Mouse (Mus musculus) limb, embryonic 10.5 days (tissue): ENCODE data around the gene Dnase2b. TPM values are rescaled to one million over a fixed set of nuclear protein-coding genes. Genes with fewer than 3 reads are reported as not detected.

Source experiments
- DNase-seq: peaks from one replicate; pipeline ENCODE4 v3.0.0-alpha.2; 2017; ENCODE audit warnings: low spot score
- H3K27ac ChIP-seq: fragments of 300-500 bp; sonication (generic); 2 replicates; pipeline ENCODE4 v1.5.1; 2016; ENCODE audit warnings: mild to moderate bottlenecking
- H3K27me3 ChIP-seq: fragments of 300-500 bp; sonication (generic); 2 replicates; pipeline ENCODE4 v1.6.1; 2016; ENCODE audit warnings: low read depth, mild to moderate bottlenecking; ENCODE audit not compliant: poor library complexity, severe bottlenecking
- H3K36me3 ChIP-seq: fragments of 300-500 bp; sonication (generic); 2 replicates; pipeline ENCODE4 v1.6.1; 2016; ENCODE audit warnings: mild to moderate bottlenecking, moderate library complexity
- H3K4me1 ChIP-seq: fragments of 300-500 bp; sonication (generic); 2 replicates; pipeline ENCODE4 v1.6.1; 2016
- H3K4me3 ChIP-seq: fragments of 300-500 bp; sonication (generic); 2 replicates; pipeline ENCODE4 v1.5.1; 2016; ENCODE audit warnings: mild to moderate bottlenecking, moderate library complexity
- H3K9me3 ChIP-seq: fragments of 300-500 bp; sonication (generic); replicated peaks from 2 replicates; pipeline ENCODE4 v1.6.1; 2016; ENCODE audit warnings: mild to moderate bottlenecking
- WGBS: fragments of 180-500 bp; shearing (Covaris S2); methylation state at CpG from one replicate; pipeline ENCODE4 v1.1.7; 2016; 5-methylcytosine and 5-hydroxymethylcytosine counted together
- polyA plus RNA-seq: library from polyadenylated mRNA; unstranded; fragments of >200 nt; fragmentation: Nextera tagmentation; extraction: Ambion mirVana; gene quantifications from 2 replicates; pipeline ENCODE4 v1.2.1, GENCODE M21; 2016

Gene Dnase2b
- polyA plus RNA-seq, 1 experiment from 2014 or later: 0.05 TPM

- no peaks in the 10 kb centered on the region for H3K36me3 ChIP-seq
- H3K4me3 ChIP-seq: no peak overlapping the region
- no peaks in the 10 kb centered on the region for H3K9me3 ChIP-seq
- no peaks in the 10 kb centered on the region for H3K27me3 ChIP-seq
- H3K4me1 ChIP-seq: no peaks in the 10 kb centered on the region
- no peak overlapping the region for H3K27ac ChIP-seq
- DNase-seq: no peak
- 87% methylated on average over 9 of the region's 9 CpGs for WGBS
Observed at GRCm38 (mm10) chr3:146604647-146605046, 10.7 kb downstream of the Dnase2b start.

GRCm38 (mm10) chr3:146602531-146602930, 12.9 kb downstream of the Dnase2b start:
- no peak overlapping the region for H3K4me3 ChIP-seq
- DNase-seq: no peak
- no peaks in the 10 kb centered on the region for H3K27me3 ChIP-seq
- H3K27ac ChIP-seq: no peak overlapping the region
- H3K9me3 ChIP-seq: no peaks in the 10 kb centered on the region
- no peaks in the 10 kb centered on the region for H3K4me1 ChIP-seq
- 94% methylated on average over 3 of the region's 3 CpGs for WGBS
- no peaks in the 10 kb centered on the region for H3K36me3 ChIP-seq

GRCm38 (mm10) chr3:146601205-146601604, 14.2 kb downstream of the Dnase2b start:
- Histone ChIP-seq H3K4me1 (no peaks in the 10 kb centered on the region), H3K9me3 (no peaks in the 10 kb centered on the region), H3K36me3 (no peaks in the 10 kb centered on the region), H3K27ac (no peak overlapping the region), H3K4me3 (no peak overlapping the region), H3K27me3 (no peaks in the 10 kb centered on the region)
- WGBS: 91% methylated on average over 2 of the region's 2 CpGs
- DNase-seq: no peak

GRCm38 (mm10) chr3:146599198-146599900, 16.0 kb downstream of the Dnase2b start:
- WGBS: 89% methylated on average over 6 of the region's 6 CpGs
- Histone ChIP-seq H3K4me1 (no peaks in the 10 kb centered on the region), H3K27ac (no peak overlapping the region), H3K36me3 (no peaks in the 10 kb centered on the region), H3K9me3 (no peaks in the 10 kb centered on the region), H3K4me3 (no peak overlapping the region), H3K27me3 (no peaks in the 10 kb centered on the region)
- DNase-seq: no peak

GRCm38 (mm10) chr3:146598411-146598810, 17.0 kb downstream of the Dnase2b start:
- no peaks in the 10 kb centered on the region for H3K27me3 ChIP-seq
- no peak for DNase-seq
- no peaks in the 10 kb centered on the region for H3K4me1 ChIP-seq
- no peaks in the 10 kb centered on the region for H3K36me3 ChIP-seq
- H3K9me3 ChIP-seq: no peaks in the 10 kb centered on the region
- no peak overlapping the region for H3K27ac ChIP-seq
- no peak overlapping the region for H3K4me3 ChIP-seq
- WGBS: 89% methylated on average over 6 of the region's 6 CpGs

GRCm38 (mm10) chr3:146596864-146597263, 18.5 kb downstream of the Dnase2b start:
- no peaks in the 10 kb centered on the region for H3K36me3 ChIP-seq
- H3K27me3 ChIP-seq: no peaks in the 10 kb centered on the region
- 92% methylated on average over 7 of the region's 7 CpGs for WGBS
- H3K27ac ChIP-seq: no peak overlapping the region
- no peak for DNase-seq
- H3K4me1 ChIP-seq: no peaks in the 10 kb centered on the region
- H3K9me3 ChIP-seq: no peaks in the 10 kb centered on the region
- H3K4me3 ChIP-seq: no peak overlapping the region

GRCm38 (mm10) chr3:146596387-146596786, 19.0 kb downstream of the Dnase2b start:
- no peaks in the 10 kb centered on the region for H3K36me3 ChIP-seq
- 92% methylated on average over 8 of the region's 8 CpGs for WGBS

GRCm38 (mm10) chr3:146595440-146595839, 20.0 kb downstream of the Dnase2b start:
- no peaks in the 10 kb centered on the region for H3K9me3 ChIP-seq
- no peak overlapping the region for H3K27ac ChIP-seq
- WGBS: 88% methylated on average over 6 of the region's 6 CpGs
- H3K27me3 ChIP-seq: no peaks in the 10 kb centered on the region
- no peaks in the 10 kb centered on the region for H3K4me1 ChIP-seq
- H3K4me3 ChIP-seq: no peak overlapping the region
- DNase-seq: no peak
- no peaks in the 10 kb centered on the region for H3K36me3 ChIP-seq

More at GRCm38 (mm10) chr3:146596387-146596786, 19.0 kb downstream of the Dnase2b start:
- no peak overlapping the region for H3K4me3 ChIP-seq
- no peak overlapping the region for H3K27ac ChIP-seq
- no peak for DNase-seq
- no peaks in the 10 kb centered on the region for H3K4me1 ChIP-seq
- no peaks in the 10 kb centered on the region for H3K9me3 ChIP-seq
- H3K27me3 ChIP-seq: no peaks in the 10 kb centered on the region

GRCm38 (mm10) chr3:146591601-146592000, 23.8 kb downstream of the Dnase2b start:
- no peak for DNase-seq
- no peaks in the 10 kb centered on the region for H3K36me3 ChIP-seq
- WGBS: 93% methylated on average over 2 of the region's 2 CpGs

GRCm38 (mm10) chr3:146591159-146591558, 24.2 kb downstream of the Dnase2b start:
- peaks cover 9% of the 10 kb centered on the region; the same call in 1 of the 2 replicates for H3K4me1 ChIP-seq
- H3K36me3 ChIP-seq: no peaks in the 10 kb centered on the region
- 86% methylated on average over 7 of the region's 7 CpGs for WGBS
- DNase-seq: no peak
- no peak overlapping the region for H3K4me3 ChIP-seq
- H3K27ac ChIP-seq: no peak overlapping the region
- H3K9me3 ChIP-seq: no peaks in the 10 kb centered on the region
- H3K27me3 ChIP-seq: no peaks in the 10 kb centered on the region

More at GRCm38 (mm10) chr3:146591601-146592000, 23.8 kb downstream of the Dnase2b start:
- Histone ChIP-seq H3K4me1 (peaks cover 9% of the 10 kb centered on the region; the same call in 1 of the 2 replicates), H3K27ac (no peak overlapping the region), H3K9me3 (no peaks in the 10 kb centered on the region), H3K4me3 (no peak overlapping the region), H3K27me3 (no peaks in the 10 kb centered on the region)

GRCm38 (mm10) chr3:146589523-146589922, 25.9 kb downstream of the Dnase2b start:
- H3K4me1 ChIP-seq: peaks cover 9% of the 10 kb centered on the region; the same call in 1 of the 2 replicates
- DNase-seq: no peak
- H3K27ac ChIP-seq: no peak overlapping the region
- no peaks in the 10 kb centered on the region for H3K36me3 ChIP-seq
- 71% methylated on average over 6 of the region's 6 CpGs for WGBS
- H3K27me3 ChIP-seq: no peaks in the 10 kb centered on the region
- no peaks in the 10 kb centered on the region for H3K9me3 ChIP-seq
- no peak overlapping the region for H3K4me3 ChIP-seq

- no peak overlapping the region for H3K4me3 ChIP-seq
- no peak overlapping the region for H3K27ac ChIP-seq
- no peaks in the 10 kb centered on the region for H3K27me3 ChIP-seq
- 93% methylated on average over 14 of the region's 14 CpGs for WGBS
- DNase-seq: no peak
- no peaks in the 10 kb centered on the region for H3K36me3 ChIP-seq
- H3K4me1 ChIP-seq: peaks cover 9% of the 10 kb centered on the region; the same call in 1 of the 2 replicates
- H3K9me3 ChIP-seq: no peaks in the 10 kb centered on the region
Observed at GRCm38 (mm10) chr3:146586616-146587015, 28.8 kb downstream of the Dnase2b start.

GRCm38 (mm10) chr3:146583908-146584307, 31.5 kb downstream of the Dnase2b start:
- H3K27ac ChIP-seq: no peak overlapping the region
- WGBS: 74% methylated on average over 5 of the region's 5 CpGs
- DNase-seq: no peak
- no peaks in the 10 kb centered on the region for H3K36me3 ChIP-seq
- H3K4me3 ChIP-seq: no peak overlapping the region
- H3K4me1 ChIP-seq: no peaks in the 10 kb centered on the region
- H3K9me3 ChIP-seq: no peaks in the 10 kb centered on the region
- no peaks in the 10 kb centered on the region for H3K27me3 ChIP-seq
